Mouse (Mus musculus) left cerebral cortex, adult 11 months (tissue): ENCODE measurements around the gene Ifitm3.
"Not testable (repeated sequence)": the region's sequence is repeated elsewhere in the genome, so short reads cannot be mapped to it uniquely, and the experiment has no call there.

ENCODE experiments used
- DNase-seq: peaks from one replicate; pipeline ENCODE4 v3.0.0; 2022; ENCODE audit warnings: low spot score

Ifitm3 gene

GRCm38 (mm10) chr7:141010593-141010992 is at the start of gene Ifitm3:
Ifitm3 (minus strand) TSS chr7:141010770.
- no peak for DNase-seq

- no peak for DNase-seq
These were observed 49.4 kb upstream of the Ifitm3 start for GRCm38 (mm10) chr7:141059929-141060328.

- DNase-seq, result no peak
These were observed 48.2 kb upstream of the Ifitm3 start for GRCm38 (mm10) chr7:141058601-141059341.

GRCm38 (mm10) chr7:141057541-141057940 is 47.0 kb upstream of the Ifitm3 start:
- DNase-seq, result no peak

GRCm38 (mm10) chr7:141056976-141057375 is 46.4 kb upstream of the Ifitm3 start:
- DNase-seq, result no peak

- no peak for DNase-seq
These were observed 45.2 kb upstream of the Ifitm3 start for GRCm38 (mm10) chr7:141055785-141056184.

GRCm38 (mm10) chr7:141052421-141052820 is 41.9 kb upstream of the Ifitm3 start:
- no peak for DNase-seq

- DNase-seq, result no peak
These were observed 41.4 kb upstream of the Ifitm3 start for GRCm38 (mm10) chr7:141052016-141052415.

- DNase-seq, result no peak
These were observed 40.6 kb upstream of the Ifitm3 start for GRCm38 (mm10) chr7:141051060-141051685.

- no peak for DNase-seq
These were observed 38.8 kb upstream of the Ifitm3 start for GRCm38 (mm10) chr7:141049326-141049725.

GRCm38 (mm10) chr7:141048226-141049218 is 38.0 kb upstream of the Ifitm3 start:
- DNase-seq, result peak; percentile 81

GRCm38 (mm10) chr7:141047581-141048225 is 37.1 kb upstream of the Ifitm3 start:
- peak; percentile 71 for DNase-seq

- no peak for DNase-seq
These were observed 36.5 kb upstream of the Ifitm3 start for GRCm38 (mm10) chr7:141046931-141047580.

GRCm38 (mm10) chr7:141042539-141042938 is 32.0 kb upstream of the Ifitm3 start:
- no peak for DNase-seq

- no peak for DNase-seq
These were observed 31.1 kb upstream of the Ifitm3 start for GRCm38 (mm10) chr7:141041661-141042060.

GRCm38 (mm10) chr7:141040867-141041606 is 30.5 kb upstream of the Ifitm3 start:
- DNase-seq, result no peak

- DNase-seq, result no peak
These were observed 29.0 kb upstream of the Ifitm3 start for GRCm38 (mm10) chr7:141039386-141040107.

- no peak for DNase-seq
These were observed 27.8 kb upstream of the Ifitm3 start for GRCm38 (mm10) chr7:141038090-141039032.

- not testable (repeated sequence) for DNase-seq
These were observed 26.1 kb upstream of the Ifitm3 start for GRCm38 (mm10) chr7:141036624-141037023.
